Mouse (Mus musculus) heart, embryonic 11.5 days (tissue): Measurements from ENCODE around the gene Kdm6b. TPM values are rescaled to one million over a fixed set of nuclear protein-coding genes. Genes with fewer than 3 reads are reported as not detected.

Source experiments
- ATAC-seq: fragments of 200-750 bp; cut with Nextera tagmentation; replicated peaks from 2 replicates; pipeline ENCODE4 v1.8.0; 2017; ENCODE audit warnings: moderate library complexity; ENCODE audit not compliant: insufficient number of reproducible peaks, low FRiP score, low TSS enrichment
- H3K27ac ChIP-seq: fragments of 300-500 bp; sonication (generic); 2 replicates; pipeline ENCODE4 v1.5.1; 2014; ENCODE audit warnings: mild to moderate bottlenecking, low read depth, low read length
- H3K27me3 ChIP-seq: fragments of 300-500 bp; sonication (generic); 2 replicates; pipeline ENCODE4 v1.6.1; 2014; ENCODE audit warnings: mild to moderate bottlenecking, low read length, mixed read lengths; ENCODE audit not compliant: control insufficient read depth, insufficient read depth
- H3K36me3 ChIP-seq: fragments of 300-500 bp; sonication (generic); 2 replicates; pipeline ENCODE4 v1.6.1; 2014; ENCODE audit warnings: mild to moderate bottlenecking, low read length, moderate library complexity, mixed read lengths; ENCODE audit not compliant: control insufficient read depth, insufficient read depth
- H3K4me1 ChIP-seq: fragments of 300-500 bp; sonication (generic); 2 replicates; pipeline ENCODE4 v1.6.1; 2014; ENCODE audit warnings: low read length; ENCODE audit not compliant: control insufficient read depth, insufficient read depth
- H3K4me2 ChIP-seq: fragments of 300-500 bp; sonication (generic); 2 replicates; pipeline ENCODE4 v1.6.1; 2014; ENCODE audit warnings: mild to moderate bottlenecking, moderate library complexity
- H3K4me3 ChIP-seq: fragments of 300-500 bp; sonication (generic); 2 replicates; pipeline ENCODE4 v1.5.1; 2014; ENCODE audit warnings: low read depth, low read length
- H3K9ac ChIP-seq: fragments of 300-500 bp; sonication (generic); 2 replicates; pipeline ENCODE4 v1.6.1; 2014; ENCODE audit warnings: mild to moderate bottlenecking, low read depth, low read length, moderate library complexity
- H3K9me3 ChIP-seq: fragments of 300-500 bp; sonication (generic); replicated peaks from 2 replicates; pipeline ENCODE4 v1.6.1; 2016; ENCODE audit warnings: low read length; ENCODE audit not compliant: control insufficient read depth
- WGBS: fragments of 180-500 bp; shearing (Covaris S2); extraction: QIAGEN DNeasy Blood & Tissue Kit; methylation state at CpG from one replicate; pipeline ENCODE4 v1.1.7; 2014; ENCODE audit not compliant: insufficient replicate concordance; 5-methylcytosine and 5-hydroxymethylcytosine counted together
- polyA plus RNA-seq: library from polyadenylated mRNA; unstranded; fragments of >200 nt; fragmentation: Nextera tagmentation; extraction: Ambion mirVana; gene quantifications from 2 replicates; pipeline ENCODE4 v1.2.1, GENCODE M21; 2014

The Kdm6b gene
- polyA plus RNA-seq, 1 experiment from 2014 or later: 25.1 TPM

DNA sequence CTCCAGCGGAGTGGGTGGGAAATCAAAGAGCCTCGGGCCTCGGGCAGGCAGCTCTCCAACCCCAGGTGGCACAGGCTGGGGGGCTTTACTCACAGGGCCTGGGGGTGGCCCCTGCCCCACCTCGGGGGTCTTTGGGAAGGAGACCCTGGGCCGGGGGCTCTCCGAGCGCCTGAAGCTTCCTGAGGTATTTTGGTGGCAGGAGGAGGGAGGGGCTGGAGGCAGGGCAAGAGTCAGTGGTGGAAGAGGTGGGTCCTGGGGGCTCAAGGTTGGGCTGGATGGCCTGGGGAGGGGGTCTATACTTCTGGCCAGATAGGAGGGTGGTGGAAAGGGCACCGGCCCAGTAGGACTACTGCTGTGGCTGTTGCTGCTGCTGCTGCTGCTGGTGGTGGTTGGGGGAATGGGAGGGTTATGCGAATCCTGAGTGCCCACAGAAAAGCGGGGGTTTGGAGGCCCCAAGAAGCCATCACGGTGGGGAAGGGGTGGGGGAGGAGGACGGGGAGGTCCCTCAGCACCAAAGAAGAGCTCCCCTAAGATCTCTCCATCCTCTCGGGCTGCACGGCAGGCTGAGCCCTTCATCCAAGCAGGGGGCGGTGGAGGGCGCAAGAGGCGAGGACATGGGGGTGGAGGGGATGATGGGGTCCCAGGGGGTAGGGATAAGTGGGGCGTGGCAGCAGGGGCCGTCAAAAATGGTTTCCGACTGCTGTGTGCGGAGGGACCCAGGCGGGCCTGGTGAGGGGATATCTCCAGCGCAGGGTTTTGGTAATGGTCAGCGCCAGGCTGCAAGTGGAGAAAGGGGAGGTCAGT lies 7.9 kb downstream of the Kdm6b start:
- H3K27ac ChIP-seq: no peak overlapping the region
- peaks cover 8% of the 10 kb centered on the region for H3K4me1 ChIP-seq
- no peaks in the 10 kb centered on the region for H3K27me3 ChIP-seq
- no peak overlapping the region for H3K4me2 ChIP-seq
- H3K9ac ChIP-seq: no peak overlapping the region
- no peak for ATAC-seq
- H3K9me3 ChIP-seq: no peaks in the 10 kb centered on the region
- peaks cover 55% of the 10 kb centered on the region for H3K36me3 ChIP-seq
- no peak overlapping the region for H3K4me3 ChIP-seq
- 89% methylated on average over 24 of the region's 24 CpGs for WGBS

DNA sequence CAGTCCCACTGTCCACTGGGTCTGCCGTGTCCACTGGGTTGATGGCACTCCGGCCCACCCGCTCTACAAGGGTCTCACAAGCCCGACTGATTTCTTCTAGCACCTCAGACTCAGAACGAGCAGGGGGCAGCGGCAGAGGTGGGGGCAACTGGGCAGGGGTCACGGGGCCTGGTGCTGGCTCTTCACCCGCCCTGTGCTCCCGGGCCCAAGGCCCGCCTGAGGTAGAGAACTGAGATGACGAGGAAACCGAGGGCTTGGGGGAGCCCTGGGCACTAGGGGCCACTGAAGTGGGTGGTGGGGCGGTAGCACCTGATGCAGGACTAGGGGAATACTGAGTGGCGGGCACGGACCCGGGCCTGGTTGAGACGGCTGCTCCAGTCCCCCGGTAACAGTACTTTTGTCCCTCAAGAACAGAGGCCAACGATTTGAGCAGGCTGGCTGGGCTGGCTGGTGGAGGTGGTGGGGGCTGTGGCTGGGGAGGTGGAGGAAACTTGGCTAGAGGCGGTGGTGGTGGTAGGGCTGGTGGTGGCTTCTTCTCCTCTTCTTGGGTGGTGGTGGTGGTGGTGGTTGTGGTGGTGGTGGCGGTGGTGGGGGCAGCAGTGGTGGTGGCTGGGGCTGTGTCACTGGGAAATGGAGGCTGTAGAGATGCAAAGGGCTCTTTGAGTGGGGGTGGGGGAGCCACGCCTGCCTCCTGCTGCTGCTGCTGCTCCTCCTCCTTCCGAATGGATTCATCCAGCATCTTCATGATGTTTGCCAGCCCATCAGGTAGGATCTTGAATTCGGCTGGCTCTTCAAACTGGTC lies 8.7 kb downstream of the Kdm6b start:
- no peak overlapping the region for H3K4me3 ChIP-seq
- H3K27me3 ChIP-seq: no peaks in the 10 kb centered on the region
- no peak overlapping the region for H3K27ac ChIP-seq
- no peak overlapping the region for H3K4me2 ChIP-seq
- ATAC-seq: no peak
- 90% methylated on average over 24 of the region's 24 CpGs for WGBS
- no peaks in the 10 kb centered on the region for H3K9me3 ChIP-seq
- no peak overlapping the region for H3K9ac ChIP-seq
- peaks cover 63% of the 10 kb centered on the region for H3K36me3 ChIP-seq
- H3K4me1 ChIP-seq: peaks cover 15% of the 10 kb centered on the region

DNA sequence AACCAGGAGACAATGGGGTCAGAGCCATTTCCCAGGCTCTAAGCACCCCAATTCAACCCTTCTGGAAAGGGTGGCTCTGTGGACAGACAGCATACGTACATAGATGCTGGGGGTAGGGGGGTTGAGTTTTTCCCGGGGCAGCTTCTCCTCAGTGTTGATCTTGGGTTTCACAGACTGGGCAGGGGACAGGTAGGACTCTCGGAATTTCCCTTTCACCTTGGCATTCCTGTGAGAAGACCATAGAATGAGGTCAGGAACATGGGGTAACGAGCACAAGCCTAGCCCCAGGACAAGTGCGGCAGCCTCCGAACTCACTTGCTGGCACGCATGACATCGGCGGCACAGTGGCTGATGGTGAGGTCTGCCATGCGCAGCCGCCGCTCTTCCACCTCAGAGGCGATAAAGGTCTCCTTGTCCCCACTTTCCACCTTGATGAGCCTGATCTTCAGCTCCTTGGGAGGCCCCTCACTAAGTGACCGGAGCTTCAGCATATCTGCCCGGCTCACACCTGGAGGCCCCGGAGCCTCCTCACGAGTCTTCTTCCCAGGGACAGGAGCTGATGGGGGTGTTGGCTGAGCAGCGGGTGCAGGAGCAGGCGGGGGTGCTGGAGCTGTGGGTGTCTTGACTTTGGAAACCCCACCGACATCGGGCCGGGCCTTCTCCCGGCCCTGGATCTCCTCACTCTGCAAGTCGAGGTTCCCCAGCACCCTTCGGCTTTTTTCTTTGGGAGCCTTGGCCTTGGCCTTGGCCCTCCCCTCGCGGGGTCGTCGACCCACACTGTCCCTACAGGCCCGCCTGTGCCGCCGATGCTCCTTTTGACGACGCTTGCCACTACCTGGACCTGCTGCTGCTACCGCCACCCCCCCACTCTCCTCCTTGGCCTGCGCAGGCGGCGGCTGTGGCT lies 9.5 kb downstream of the Kdm6b start:
- WGBS: 89% methylated on average over 38 of the region's 38 CpGs
- H3K27me3 ChIP-seq: no peaks in the 10 kb centered on the region

DNA sequence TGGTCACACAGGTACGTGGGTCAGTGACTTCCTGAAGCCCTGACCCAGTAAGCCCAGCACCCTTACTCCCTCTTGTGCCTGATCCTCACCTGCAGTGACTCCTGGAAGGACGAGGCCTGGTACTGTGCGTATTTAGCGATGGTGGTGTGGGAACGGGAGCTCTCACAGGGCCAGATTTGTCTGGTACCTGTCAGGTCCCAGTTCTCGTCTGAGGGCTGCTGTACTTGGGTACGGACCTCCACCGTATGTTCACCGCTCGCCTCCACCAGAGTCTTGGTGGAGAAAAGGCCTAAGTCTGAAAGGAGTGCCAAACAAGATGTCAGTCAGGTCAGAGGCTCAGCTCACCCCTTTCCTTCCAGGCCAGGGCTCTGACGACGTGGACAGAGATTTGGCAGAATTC lies 11.5 kb downstream of the Kdm6b start:
- Histone ChIP-seq H3K27ac (no peak overlapping the region), H3K4me3 (no peak overlapping the region), H3K4me1 (peaks cover 32% of the 10 kb centered on the region), H3K36me3 (peaks cover 57% of the 10 kb centered on the region), H3K9ac (no peak overlapping the region), H3K27me3 (no peaks in the 10 kb centered on the region), H3K9me3 (no peaks in the 10 kb centered on the region), H3K4me2 (no peak overlapping the region)
- WGBS: 77% methylated on average over 12 of the region's 12 CpGs
- ATAC-seq: no peak

More for the DNA sequence above, 9.5 kb downstream of the Kdm6b start:
- H3K4me3 ChIP-seq: no peak overlapping the region
- peaks cover 65% of the 10 kb centered on the region for H3K36me3 ChIP-seq
- H3K4me1 ChIP-seq: peaks cover 22% of the 10 kb centered on the region
- H3K4me2 ChIP-seq: no peak overlapping the region
- no peak overlapping the region for H3K27ac ChIP-seq
- no peaks in the 10 kb centered on the region for H3K9me3 ChIP-seq
- H3K9ac ChIP-seq: no peak overlapping the region
- ATAC-seq: no peak

DNA sequence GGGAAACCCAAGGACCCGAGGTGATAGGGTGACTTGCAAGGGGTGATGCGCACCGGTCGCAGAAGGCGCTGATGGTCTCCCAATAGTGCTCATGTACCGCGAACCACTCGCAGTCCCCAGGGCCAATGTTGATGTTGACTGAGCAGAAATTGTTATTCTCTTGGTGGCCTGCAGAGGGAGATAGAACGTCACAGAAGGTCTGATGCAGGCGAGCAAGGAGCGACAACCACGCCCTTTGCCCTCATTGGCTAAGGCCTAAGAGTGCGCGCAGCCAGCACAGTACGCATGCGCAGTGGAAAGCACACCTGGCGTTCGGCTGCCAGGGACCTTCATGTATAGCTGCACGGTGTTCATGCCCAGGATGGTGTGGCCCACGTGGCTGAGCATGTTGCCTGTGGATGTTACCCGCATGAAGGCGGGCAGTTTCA lies 12.3 kb downstream of the Kdm6b start:
- peak; percentile 24; the same call in 1 of the 2 replicates for ATAC-seq
- 24% methylated on average over 22 of the region's 22 CpGs for WGBS
- Histone ChIP-seq H3K27ac (no peak overlapping the region), H3K9ac (no peak overlapping the region), H3K36me3 (peaks cover 50% of the 10 kb centered on the region), H3K4me3 (no peak overlapping the region), H3K27me3 (no peaks in the 10 kb centered on the region), H3K4me2 (peak overlapping the region; percentile 35), H3K4me1 (peaks cover 39% of the 10 kb centered on the region), H3K9me3 (no peaks in the 10 kb centered on the region)

DNA sequence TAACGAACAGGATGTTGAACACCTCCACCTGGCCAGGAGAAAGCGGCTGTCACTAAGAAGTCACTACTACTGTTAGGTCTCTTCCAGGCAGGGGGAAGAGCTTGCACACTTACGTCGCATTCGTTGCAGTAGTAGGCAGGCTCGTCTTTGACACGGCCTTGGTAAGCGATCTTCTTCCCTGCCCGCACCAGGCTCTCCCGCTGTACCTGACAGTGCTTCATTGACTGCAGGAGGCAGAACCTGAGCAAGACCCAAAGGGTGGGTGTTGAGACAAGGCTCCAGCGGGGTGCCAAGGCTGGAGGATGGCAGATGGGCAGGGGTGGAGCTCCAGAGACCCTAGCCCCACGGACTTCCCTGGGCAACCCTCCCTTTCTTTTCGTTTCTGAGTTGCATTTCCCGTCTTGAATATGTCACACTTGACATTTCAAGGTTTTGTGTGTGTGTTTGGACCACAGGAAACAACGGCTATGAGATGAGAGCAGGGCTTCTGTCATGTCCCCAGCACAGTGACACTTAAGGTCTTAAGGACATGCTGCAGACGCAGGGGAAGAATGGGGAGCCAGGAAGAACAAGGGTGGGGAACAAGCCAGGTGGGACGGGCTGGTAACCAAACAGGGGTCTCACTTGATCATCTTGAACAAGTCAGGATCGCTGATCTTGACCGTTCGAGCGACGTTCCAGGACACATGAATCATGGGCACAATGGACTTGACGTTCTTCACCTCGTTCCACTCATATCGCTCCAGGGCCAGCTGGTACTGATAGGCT lies 13.2 kb downstream of the Kdm6b start:
- peaks cover 39% of the 10 kb centered on the region for H3K4me1 ChIP-seq

DNA sequence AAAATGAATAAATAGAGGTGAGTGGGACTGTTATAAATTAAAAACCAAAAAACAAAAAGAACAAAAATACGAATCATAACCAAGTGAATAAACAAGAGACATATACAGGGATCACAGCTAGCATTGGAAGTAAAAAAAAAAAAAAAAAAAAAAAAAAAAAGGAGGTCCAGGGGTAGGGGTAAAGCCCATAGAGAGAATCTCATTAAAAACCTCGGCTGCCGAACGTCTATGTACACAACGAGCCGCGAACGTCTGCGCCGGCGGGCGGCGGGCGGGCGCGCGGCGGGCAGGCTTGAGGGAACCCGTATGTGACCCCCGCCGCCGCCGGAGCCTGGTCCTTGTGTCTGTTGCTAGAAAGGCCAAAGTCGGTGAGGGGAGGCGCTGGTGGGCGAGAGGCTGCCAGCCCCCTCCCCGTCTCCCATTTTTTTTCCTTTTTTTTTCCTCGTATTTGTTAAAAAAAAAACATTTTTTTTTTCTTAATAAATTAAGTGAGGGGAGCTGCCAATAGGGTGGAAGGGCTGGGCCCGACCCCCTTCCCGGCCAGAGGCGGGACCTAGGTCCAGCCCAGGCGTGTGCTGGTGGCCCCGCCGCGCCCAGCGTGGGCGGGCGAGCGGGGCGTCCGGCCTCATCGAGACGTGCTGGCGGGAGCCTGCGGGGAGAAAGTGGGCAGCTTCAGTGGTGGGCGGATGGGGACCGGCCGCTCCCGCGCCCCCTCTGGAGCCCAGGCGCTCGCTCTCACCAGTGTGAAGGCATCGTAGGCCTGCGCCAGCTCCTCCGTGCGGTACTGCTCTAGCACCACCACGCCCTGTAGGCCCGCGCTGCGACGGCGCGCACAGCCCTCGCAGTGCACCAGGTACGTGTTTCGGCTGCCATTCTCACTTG lies 14.0 kb downstream of the Kdm6b start:
- 18% methylated on average over 66 of the region's 66 CpGs for WGBS
- H3K4me1 ChIP-seq: peaks cover 40% of the 10 kb centered on the region
- peak overlapping the region; percentile 23; the same call in 1 of the 2 replicates for H3K4me3 ChIP-seq
- H3K27ac ChIP-seq: no peak overlapping the region; the same call in 1 of the 2 replicates
- peak overlapping the region; percentile 60 for H3K9ac ChIP-seq
- H3K36me3 ChIP-seq: peaks cover 34% of the 10 kb centered on the region
- H3K9me3 ChIP-seq: no peaks in the 10 kb centered on the region
- no peaks in the 10 kb centered on the region for H3K27me3 ChIP-seq
- H3K4me2 ChIP-seq: peak overlapping the region; percentile 81
- ATAC-seq: no peak

More for the DNA sequence above, 13.2 kb downstream of the Kdm6b start:
- ATAC-seq: no peak
- no peaks in the 10 kb centered on the region for H3K27me3 ChIP-seq
- H3K4me2 ChIP-seq: peak overlapping the region; percentile 57
- H3K4me3 ChIP-seq: 0 out of 2 replicates have a peak overlapping the region, but pooled peaks have one; percentile 23
- H3K36me3 ChIP-seq: peaks cover 41% of the 10 kb centered on the region
- H3K9me3 ChIP-seq: no peaks in the 10 kb centered on the region
- H3K27ac ChIP-seq: no peak overlapping the region
- WGBS: 70% methylated on average over 25 of the region's 25 CpGs
- peak overlapping the region; percentile 60; the same call in 1 of the 2 replicates for H3K9ac ChIP-seq
